Mouse (Mus musculus) G1E-ER4 (cell line): ENCODE results near the gene 1110017D15Rik. TPM values are rescaled to one million over a fixed set of nuclear protein-coding genes. Genes with fewer than 3 reads are reported as not detected.

Experiments
- GATA1 ChIP-seq: IDR thresholded peaks from one replicate; pipeline ENCODE4 v1.8.0; 2012; ENCODE audit warnings: low read length, inconsistent platforms
- polyA plus RNA-seq: library from polyadenylated mRNA; stranded (reverse); fragments of >175 nt; gene quantifications from 2 replicates; pipeline ENCODE4 v1.2.3, GENCODE M21; 2012

The 1110017D15Rik gene
- not detected in 2 replicates for polyA plus RNA-seq

GRCm38 (mm10) chr4:41517233-41517632 is at the start of gene 1110017D15Rik:
1110017D15Rik (minus strand) TSS chr4:41517333.
- no peak for TF ChIP-seq GATA1

DNA sequence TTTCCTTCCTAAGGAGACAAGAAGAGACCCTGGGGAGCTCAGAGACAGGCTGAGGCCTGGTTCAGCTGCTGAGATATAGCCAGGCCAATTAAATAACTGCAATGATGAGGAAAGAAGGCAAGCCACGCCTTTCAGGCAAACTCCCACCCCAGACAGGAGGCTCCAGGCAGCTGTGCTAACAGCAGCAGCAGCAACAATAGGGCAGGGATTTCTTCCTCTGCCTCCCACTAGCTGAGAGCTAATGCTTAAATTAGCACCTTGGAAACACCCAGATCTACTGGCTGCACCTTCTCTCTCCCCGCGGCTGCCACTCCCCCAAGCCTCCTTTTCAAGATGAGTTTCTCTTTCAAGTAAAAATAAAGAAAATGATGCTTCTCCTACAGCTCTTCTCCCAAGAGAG is 49.0 kb upstream of the 1110017D15Rik start:
- TF ChIP-seq GATA1, result no peak

DNA sequence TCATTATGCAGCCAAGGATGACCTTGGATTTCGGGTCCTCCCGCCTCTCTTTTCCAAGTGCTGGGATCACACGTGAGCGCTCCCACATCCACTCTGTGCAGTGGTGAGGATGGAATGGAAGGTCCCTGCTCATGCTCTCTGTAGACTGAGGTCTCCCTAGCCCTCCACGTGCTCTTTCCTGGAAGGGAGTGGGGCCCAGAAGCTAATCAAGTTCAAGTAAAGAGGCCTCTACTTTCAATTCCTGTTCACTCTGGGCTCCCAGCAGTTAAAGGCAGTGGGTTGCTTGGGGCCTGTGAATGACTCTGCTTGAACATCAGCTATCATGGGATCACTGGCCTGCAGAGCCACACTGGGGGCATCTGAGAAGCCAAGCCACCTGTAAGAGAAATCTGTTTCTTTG is 46.2 kb upstream of the 1110017D15Rik start:
- no peak for TF ChIP-seq GATA1

- TF ChIP-seq GATA1, result no peak
Measured at GRCm38 (mm10) chr4:41557092-41557491, 40.0 kb upstream of the 1110017D15Rik start.

DNA sequence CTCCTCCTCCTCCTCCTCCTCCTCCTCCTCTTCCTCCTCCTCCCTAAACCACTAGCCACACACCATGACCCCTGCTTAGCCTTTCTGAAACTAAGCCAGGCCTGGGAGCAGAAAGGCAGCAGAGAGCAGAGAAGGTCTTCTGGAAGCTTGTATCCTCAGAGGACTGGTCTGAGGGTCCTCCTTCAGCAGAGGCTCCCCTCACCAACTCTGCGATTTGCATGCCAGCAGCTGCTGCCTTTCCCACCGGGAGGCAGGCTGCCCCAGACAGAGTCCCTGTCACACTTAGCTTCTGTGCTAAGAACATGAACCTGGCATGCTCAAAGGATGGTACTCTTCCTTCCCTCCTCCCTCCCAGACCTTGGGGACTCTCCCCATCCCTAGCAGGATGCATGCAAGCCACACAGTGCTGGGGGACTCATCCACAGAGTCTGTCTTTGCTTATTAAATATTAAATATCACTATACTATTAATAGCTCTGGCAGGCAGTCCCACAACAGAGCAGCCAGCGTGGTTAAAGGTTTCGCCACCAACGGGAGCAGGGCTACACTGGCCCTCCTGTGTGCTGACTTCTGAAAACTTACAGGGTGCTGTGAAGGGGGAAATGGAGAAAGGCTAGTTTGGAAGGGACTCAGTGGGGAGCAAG is 39.3 kb upstream of the 1110017D15Rik start:
- no peak for TF ChIP-seq GATA1

GRCm38 (mm10) chr4:41554994-41555663 is 38.0 kb upstream of the 1110017D15Rik start:
- TF ChIP-seq GATA1, result no peak

DNA sequence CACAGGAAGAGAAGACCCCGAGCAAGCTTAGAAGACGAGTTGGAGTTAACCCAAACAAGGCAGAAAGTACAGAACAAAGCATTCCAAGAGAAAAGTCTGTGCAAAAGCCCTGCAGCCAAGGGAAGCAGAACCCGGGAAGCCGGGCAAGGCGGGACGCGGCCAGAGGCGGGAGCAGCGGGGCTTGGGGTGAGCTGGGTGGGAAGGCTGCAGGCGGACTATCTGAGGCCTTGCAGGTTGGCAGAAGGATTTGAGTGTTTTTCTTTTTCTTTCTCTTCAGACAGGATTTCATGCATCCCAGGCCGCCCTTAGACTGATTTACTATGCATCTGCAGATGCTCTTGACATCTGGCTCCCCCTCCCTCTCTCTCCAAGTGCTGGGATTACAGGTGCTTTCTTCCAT is 36.0 kb upstream of the 1110017D15Rik start:
- TF ChIP-seq GATA1, result no peak

DNA sequence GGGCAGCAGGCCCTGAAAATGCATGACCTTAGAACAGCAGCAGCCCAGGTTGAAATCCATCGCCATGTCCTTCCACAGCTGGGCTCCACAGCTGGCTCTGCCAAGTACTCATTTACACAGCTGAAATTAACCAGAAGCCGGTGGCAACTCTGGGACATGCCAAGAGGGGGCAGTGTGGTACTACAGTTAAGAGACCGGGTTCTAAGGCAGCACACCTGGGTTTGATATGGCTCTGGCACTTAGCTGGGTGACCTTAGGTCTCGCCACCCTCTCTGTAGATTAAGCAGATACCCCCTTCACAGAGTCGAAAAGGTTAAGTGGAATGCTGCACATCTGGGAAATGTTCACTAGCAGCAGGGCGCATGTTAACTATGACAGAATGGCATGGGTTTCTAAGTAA is 35.4 kb upstream of the 1110017D15Rik start:
- TF ChIP-seq GATA1, result no peak

DNA sequence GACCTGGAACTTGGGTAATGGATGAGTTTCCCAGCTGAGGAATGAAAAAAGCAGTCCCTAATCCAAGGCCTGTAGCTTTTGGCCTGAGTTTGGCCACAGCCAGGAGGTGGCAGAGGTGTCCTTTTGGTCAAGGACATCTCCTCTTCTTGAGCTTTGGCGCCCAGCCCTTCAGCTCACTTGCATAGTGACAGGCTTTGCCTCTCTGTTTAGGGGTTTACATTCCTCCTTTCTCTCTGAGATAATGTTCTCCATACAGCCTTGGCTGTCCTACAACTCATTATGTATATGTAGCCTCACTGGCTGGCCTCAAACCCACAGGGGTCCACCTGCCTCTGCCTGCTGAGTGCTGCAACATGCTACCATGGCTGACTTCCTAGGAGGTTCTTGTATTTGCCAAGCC is 30.0 kb upstream of the 1110017D15Rik start:
- TF ChIP-seq GATA1, result no peak

DNA sequence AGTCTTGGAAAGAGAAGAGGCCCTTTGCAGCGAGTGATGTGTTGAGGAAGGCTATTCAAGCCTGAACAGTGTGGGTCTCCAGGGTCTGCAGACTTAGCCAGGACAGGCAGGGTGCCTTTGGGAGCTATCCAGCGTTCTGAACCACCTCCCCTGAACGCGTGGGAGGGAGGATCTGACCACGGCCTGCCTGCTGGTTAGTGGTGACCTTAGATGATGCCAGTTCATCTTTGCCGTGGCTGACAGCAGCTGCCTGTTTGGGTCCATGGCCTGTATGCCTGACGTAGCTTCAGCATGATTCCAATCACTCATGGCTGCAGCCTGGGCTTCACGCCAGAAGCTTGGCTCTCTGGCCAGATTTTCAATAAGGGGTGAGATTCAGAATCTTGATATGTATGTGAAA is 28.9 kb upstream of the 1110017D15Rik start:
- no peak for TF ChIP-seq GATA1

DNA sequence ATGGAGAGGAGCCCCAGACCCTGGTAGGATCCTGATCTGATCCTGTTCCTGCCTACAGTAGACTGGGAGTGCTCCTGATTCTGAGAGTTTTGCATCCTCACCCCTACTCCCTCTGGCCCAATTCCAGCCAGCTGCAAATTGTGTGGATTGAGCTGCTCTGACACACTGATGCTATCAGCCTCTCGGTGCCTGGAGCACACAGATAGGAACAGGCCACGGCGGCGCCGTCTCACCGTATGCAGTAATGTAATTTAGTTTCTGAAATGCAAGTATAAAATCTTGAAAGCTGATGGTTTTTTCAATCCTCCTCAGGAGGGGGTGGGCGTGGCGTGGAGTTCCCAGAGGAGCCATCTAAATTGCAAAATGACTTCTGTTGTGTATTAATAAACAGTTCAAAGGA is 25.0 kb upstream of the 1110017D15Rik start:
- TF ChIP-seq GATA1, result no peak

GRCm38 (mm10) chr4:41534866-41535265 is 17.7 kb upstream of the 1110017D15Rik start:
- TF ChIP-seq GATA1, result no peak

GRCm38 (mm10) chr4:41532420-41532819 is 15.3 kb upstream of the 1110017D15Rik start:
- TF ChIP-seq GATA1, result no peak

GRCm38 (mm10) chr4:41527996-41528395 is 10.9 kb upstream of the 1110017D15Rik start:
- no peak for TF ChIP-seq GATA1

DNA sequence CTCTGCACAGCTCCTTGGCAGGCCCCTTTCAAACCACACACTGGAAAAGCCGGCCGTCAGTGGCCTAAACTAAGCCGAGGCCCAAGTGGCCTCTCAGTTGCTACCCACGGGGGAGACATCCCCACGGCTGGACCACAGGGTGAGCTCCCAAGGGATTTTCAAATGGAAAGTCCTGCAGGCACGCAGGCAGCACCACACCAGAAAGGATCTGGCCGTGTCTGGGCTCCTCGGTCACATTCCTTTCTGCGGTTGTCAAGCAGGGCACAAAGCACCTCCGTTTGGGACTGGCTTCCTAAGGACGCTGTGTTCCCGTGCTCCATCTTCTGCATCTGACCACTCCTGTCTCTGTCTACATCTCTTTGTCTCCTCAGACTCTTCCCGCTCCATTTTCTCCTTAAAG is 9.9 kb upstream of the 1110017D15Rik start:
- no peak for TF ChIP-seq GATA1

DNA sequence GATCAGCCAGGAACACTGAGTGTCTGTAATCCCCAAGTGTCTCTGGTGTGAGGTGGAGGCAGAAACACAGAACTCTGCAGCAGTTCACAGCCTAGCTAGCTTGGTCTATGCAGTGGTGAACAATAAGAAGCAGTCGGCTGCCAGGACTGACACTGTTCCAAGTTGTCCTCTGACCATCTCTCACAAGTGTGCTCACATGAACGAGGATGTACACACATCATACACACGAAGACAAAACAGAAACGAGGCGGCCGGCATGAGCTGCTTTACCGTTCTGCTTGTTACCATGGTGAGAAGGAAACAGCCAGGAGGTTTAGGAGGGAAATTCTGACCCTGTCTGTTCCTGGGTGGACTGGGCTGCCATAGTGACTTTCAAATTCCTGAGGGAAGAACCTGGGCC is 9.4 kb upstream of the 1110017D15Rik start:
- TF ChIP-seq GATA1, result no peak

DNA sequence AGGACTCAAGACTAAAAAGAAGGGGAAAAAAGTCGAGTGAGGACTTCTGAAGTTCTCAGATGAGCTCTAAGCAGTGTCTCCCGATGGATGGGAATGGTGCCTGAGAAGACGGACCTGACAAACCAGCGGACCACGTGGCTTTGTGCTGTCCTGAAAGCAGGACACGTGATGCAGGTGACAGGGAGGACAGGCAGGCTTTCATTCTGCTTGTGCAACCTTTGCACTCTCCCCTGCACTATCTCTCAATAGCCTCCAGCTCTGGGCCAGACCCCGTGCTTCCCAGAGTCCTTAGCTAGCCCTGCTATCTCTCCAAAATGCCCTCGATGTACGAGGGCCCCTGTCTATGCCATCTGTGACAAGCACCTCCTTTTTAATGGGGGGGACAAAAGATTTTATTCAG is 7.7 kb upstream of the 1110017D15Rik start:
- TF ChIP-seq GATA1, result no peak
